Mouse (Mus musculus) embryonic facial prominence, embryonic 10.5 days (tissue): ENCODE measurements around the gene Kif14. TPM values are rescaled to one million over a fixed set of nuclear protein-coding genes. Genes with fewer than 3 reads are reported as not detected.

Source experiments
- polyA plus RNA-seq: library from polyadenylated mRNA; unstranded; fragments of >200 nt; fragmentation: Nextera tagmentation; extraction: Ambion mirVana; gene quantifications from 2 replicates; pipeline ENCODE4 v1.2.1, GENCODE M21; 2016

Gene Kif14
- polyA plus RNA-seq, 1 experiment from 2014 or later: 8.6 TPM

Other genes starting within 250 kb of the Kif14 start
- gene Inava, start 232.1 kb upstream of the Kif14 start, polyA plus RNA-seq: 24.1 and 26.4 TPM in 2 replicates
- gene Gpr25, start 205.5 kb upstream of the Kif14 start, polyA plus RNA-seq: not detected in 2 replicates
- gene Camsap2, start 120.2 kb upstream of the Kif14 start, polyA plus RNA-seq: 11.4 and 12.4 TPM in 2 replicates
- gene Ddx59, start 51.1 kb upstream of the Kif14 start, polyA plus RNA-seq: 16.9 and 17.8 TPM in 2 replicates
- 32.8 and 33.0 TPM in 2 replicates for gene Zfp281, start 158.6 kb downstream of the Kif14 start, polyA plus RNA-seq